Mouse (Mus musculus): ENCODE measurements at regions not wholly inside any gene's neighbourhood (a gene's known extent, or its start where the extent isn't known, plus 50 kb on each side); places are given as distances from the start of the nearest gene placed in this dataset.
"Not testable (repeated sequence)": the region's sequence is repeated elsewhere in the genome, so short reads cannot be mapped to it uniquely, and the experiment has no call there.

DNA sequence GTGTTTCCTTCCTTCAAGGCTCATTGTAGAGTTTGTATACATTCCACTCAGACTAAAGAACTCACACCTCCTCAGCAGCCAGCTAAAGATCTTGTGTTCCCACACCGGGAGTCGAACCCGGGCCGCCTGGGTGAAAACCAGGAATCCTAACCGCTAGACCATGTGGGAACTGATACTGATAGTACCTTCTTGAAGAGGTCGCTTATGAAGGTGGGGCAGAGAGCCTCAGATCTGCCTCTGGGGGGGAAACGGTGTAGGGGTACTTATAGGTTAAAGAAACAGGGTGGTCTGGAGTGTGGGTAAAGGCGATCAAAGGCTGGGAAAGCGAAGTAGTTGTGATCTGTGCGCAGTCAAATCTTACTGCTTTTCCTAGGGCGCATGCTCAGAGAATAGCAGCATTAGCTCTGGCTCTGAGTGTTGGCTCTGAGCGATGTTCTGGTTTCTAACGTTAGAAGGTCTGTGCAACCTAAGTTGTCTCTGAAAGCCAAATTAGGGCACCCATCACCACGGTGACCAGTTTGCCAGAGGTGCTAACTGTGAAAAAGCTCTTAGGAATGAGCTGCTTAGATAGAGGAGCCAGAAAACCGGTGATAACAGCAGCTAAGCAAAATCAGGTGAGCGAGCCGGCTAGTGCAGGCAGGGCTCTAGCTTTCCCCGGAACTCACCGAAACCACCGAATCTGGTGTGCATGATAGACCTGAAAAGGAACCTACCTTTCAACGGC lies 71.2 kb upstream of the Acpp start:
- Histone ChIP-seq H3K4me3 (ENCODE audit: insufficient read depth, low read depth, low read length) (no peak overlapping the region), H3K4me1 (ENCODE audit: control insufficient read depth, insufficient read depth, insufficient read length, low read length) (no peaks in the 10 kb centered on the region), H3K27ac (replicated peaks; ENCODE audit: low read depth, low read length) (no peak overlapping the region)

DNA sequence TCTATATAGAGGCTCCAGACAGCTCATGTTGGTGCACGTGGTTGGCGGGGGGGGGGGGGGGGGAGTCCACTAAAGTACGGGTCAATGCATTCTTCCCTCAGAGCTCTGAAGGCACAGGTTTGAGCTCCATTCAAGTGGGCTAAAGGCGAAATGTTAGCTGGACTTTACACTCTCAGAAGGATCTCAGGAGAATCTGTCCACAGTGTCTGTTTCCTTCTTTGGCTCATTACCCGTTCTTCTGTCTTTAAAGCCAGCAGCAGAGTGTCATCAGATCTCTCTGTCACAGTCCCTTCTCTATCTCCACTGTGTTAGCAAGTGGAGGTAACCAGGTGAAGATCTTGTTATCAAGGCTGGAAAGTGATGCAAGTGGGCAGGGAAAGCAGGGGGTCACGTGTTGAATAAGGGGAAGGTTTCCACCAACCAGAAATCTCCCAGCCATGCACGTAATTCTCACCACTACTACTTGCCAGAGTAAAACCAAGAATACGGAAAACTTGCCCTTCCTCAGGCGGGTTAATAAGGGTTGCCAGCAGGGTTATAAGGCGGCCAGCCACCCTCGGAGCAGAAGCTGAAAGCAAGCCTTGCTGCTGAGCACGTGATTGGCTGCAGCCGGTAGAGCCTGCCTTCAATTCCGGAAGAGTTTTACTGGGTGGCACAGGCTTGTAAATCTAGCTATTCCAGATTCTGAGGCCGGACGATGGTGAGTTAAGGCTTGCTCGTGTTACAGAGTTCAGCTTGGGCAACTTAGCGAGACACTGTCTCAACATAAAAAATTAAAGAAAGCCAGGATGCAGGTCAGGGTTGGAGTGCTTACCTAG lies 70.2 kb upstream of the Acpp start:
- Histone ChIP-seq H3K27ac (replicated peaks; ENCODE audit: low read depth, low read length) (no peak overlapping the region), H3K4me1 (ENCODE audit: control insufficient read depth, insufficient read depth, insufficient read length, low read length) (no peaks in the 10 kb centered on the region), H3K4me3 (ENCODE audit: insufficient read depth, low read depth, low read length) (peak overlapping the region; percentile 16)

DNA sequence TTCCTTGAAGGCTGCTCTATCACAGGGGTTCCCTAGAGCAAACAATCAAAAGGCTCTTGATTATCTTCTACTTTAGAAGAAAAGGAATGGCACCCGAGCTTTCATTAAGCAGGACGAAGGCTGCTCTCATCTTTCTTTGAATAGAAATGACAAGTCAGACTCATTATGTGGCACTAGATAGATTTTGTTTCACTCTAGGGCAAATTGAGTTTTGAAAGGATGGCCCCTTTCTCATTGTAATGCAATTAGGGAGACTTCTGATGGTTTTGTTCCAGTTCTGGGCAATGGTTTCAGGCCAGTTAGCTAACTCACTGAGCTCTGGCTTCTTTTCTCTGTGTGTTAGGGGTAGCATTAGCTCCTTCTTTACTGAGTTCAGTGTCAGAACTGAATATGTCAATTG lies 69.5 kb upstream of the Acpp start:
- H3K4me3 ChIP-seq (ENCODE audit: insufficient read depth, low read depth, low read length): no peak overlapping the region
- H3K4me1 ChIP-seq (ENCODE audit: control insufficient read depth, insufficient read depth, insufficient read length, low read length): no peaks in the 10 kb centered on the region
- no peak overlapping the region for H3K27ac ChIP-seq (replicated peaks; ENCODE audit: low read depth, low read length)

DNA sequence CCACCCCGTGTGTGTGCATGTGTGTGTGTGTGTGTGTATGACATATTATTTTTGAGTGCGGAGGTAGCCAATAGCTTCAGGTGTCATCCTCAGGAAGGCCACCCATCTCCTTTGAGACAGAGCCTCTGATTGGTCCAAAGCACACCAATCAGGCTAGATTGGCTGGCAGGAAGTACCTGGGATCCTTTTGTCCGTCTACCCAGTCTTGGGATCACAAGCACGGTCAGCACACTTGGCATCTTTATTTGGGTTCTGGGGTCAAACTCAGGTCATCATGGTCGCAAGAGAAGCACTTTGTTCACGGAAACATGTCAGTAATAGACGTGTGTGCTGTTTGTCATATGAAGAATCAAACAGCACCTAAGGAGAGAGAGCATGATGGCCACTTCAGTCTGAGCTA lies 68.9 kb upstream of the Acpp start:
- no peak overlapping the region for H3K27ac ChIP-seq (replicated peaks; ENCODE audit: low read depth, low read length)

DNA sequence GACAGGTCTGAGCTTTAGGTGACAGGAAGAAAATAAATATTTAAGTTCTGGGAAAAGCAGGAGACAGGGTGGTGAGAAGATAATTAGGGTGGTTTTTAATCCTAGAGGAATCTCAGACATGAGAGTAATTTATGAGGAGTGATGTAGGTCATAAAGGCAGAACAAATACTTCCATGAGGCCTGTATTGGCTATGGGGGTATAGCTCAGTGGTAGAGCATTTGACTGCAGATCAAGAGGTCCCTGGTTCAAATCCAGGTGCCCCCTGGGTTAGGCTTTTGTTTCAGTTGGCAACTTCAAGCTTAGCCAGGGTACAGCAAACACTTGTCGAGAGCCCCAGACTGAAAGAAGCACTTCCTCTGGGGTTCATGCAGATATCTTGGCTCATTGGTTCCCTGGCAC lies 66.3 kb upstream of the Acpp start:
- no peak overlapping the region for H3K27ac ChIP-seq (replicated peaks; ENCODE audit: low read depth, low read length)
- no peak overlapping the region for H3K4me3 ChIP-seq (ENCODE audit: insufficient read depth, low read depth, low read length)
- H3K4me1 ChIP-seq (ENCODE audit: control insufficient read depth, insufficient read depth, insufficient read length, low read length): no peaks in the 10 kb centered on the region

More for the DNA sequence above, 68.9 kb upstream of the Acpp start:
- Histone ChIP-seq H3K4me1 (ENCODE audit: control insufficient read depth, insufficient read depth, insufficient read length, low read length) (no peaks in the 10 kb centered on the region), H3K4me3 (ENCODE audit: insufficient read depth, low read depth, low read length) (no peak overlapping the region)

DNA sequence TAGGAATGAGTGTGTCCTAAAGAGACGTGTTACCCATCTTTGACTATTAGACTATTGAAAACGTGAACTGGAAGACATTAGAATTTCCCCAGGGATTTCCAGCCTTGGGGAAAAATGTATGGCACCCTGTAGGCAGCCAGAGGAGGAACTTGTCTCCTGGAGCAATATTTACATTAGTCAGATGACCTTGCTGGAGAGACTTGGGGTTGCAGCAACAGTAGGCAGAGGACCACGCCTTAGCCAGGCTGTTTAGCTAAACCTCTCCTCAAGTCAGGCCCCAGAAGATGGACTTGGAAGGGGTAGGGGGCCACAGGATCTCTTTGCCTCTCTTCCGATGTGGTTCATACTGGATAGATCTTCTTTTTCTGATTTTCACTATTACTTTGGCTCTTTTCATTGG lies 64.1 kb upstream of the Acpp start:
- Histone ChIP-seq H3K4me3 (ENCODE audit: insufficient read depth, low read depth, low read length) (no peak overlapping the region), H3K27ac (replicated peaks; ENCODE audit: low read depth, low read length) (no peak overlapping the region), H3K4me1 (ENCODE audit: control insufficient read depth, insufficient read depth, insufficient read length, low read length) (no peaks in the 10 kb centered on the region)

DNA sequence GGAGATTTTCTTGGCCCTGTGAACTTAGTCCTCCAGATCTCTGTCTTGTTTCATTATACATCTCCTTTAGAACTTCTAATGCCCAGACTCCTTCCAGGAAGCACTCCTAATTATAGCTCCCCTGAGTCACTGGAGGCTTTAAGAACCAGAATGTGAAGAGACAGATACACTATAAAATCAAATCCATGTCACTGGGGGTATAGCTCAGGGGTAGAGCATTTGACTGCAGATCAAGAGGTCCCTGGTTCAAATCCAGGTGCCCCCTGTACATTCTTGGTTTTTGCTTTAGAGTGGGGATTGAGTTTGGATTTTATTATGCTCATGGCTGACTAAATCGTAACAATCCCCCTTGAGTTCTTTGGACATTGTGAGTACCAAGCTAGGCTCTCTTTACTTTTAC lies 62.4 kb upstream of the Acpp start:
- H3K27ac ChIP-seq (replicated peaks; ENCODE audit: low read depth, low read length): no peak overlapping the region
- no peak overlapping the region for H3K4me3 ChIP-seq (ENCODE audit: insufficient read depth, low read depth, low read length)
- H3K4me1 ChIP-seq (ENCODE audit: control insufficient read depth, insufficient read depth, insufficient read length, low read length): no peaks in the 10 kb centered on the region

DNA sequence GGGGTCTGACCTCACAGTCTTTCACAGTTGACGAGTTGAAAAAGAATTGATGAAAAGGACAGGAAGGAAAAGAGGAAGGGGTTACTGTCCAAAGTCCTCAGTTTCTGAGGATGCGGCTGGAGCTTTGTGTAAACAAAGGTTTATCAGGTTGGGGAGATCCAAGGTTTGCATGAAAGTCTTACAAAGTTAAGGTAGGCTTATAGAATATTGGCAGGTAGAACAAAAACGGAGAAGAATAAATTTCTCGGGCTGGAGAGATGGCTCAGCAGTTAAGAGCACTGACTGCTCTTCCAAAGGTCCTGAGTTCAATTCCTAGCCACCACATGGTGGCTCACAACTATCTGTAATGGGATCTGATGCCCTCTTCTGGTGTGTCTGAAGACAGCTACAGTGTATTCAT lies 60.9 kb upstream of the Acpp start:
- H3K4me1 ChIP-seq (ENCODE audit: control insufficient read depth, insufficient read depth, insufficient read length, low read length); H3K27ac ChIP-seq (replicated peaks; ENCODE audit: low read depth, low read length); H3K4me3 ChIP-seq (ENCODE audit: insufficient read depth, low read depth, low read length): not testable (repeated sequence)

DNA sequence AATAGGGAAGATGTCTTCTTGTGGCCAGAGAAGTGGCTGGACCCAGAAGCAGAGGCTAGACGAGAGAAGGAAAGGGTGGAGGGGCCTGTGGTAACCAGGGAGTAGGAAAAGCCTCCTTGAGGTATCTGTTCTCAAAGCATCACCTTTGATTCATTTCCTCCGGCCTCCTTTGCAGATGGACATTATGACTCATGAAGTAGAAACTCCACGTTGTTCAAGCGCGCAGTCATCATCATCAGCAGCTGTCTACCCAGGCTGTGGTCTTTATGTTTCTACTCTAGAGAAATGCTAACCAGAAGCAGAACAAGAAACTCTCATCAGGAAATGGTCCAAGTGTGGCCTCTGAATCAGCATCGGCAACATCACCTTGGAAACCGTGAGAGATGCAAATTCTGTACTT lies 50.3 kb upstream of the Acpp start:
- Histone ChIP-seq H3K4me1 (ENCODE audit: control insufficient read depth, insufficient read depth, insufficient read length, low read length) (no peaks in the 10 kb centered on the region), H3K27ac (replicated peaks; ENCODE audit: low read depth, low read length) (no peak overlapping the region), H3K4me3 (ENCODE audit: insufficient read depth, low read depth, low read length) (no peak overlapping the region)
